Mouse (Mus musculus) olfactory bulb, adult 2 months (tissue): ENCODE data around the gene Eya3.

Experiments
- CTCF ChIP-seq: fragments of 200-500 bp; IDR thresholded peaks from 2 replicates; pipeline ENCODE4 v1.5.1; 2012; ENCODE audit warnings: low read depth, mild to moderate bottlenecking, low read length, moderate library complexity; ENCODE audit not compliant: insufficient read depth
- POLR2A ChIP-seq: fragments of 200-500 bp; IDR thresholded peaks from 2 replicates; pipeline ENCODE4 v1.6.1; 2012; ENCODE audit warnings: mild to moderate bottlenecking, low read depth, low read length, moderate library complexity; ENCODE audit not compliant: insufficient read depth

- TF ChIP-seq CTCF (no peak), POLR2A (no peak)
Observed at GRCm38 (mm10) chr4:132636554-132636953, 2.2 kb upstream of the Eya3 start.
